Mouse (Mus musculus) thymus, postnatal 0 days (tissue): ENCODE results near the gene Cables2. TPM values are rescaled to one million over a fixed set of nuclear protein-coding genes. Genes with fewer than 3 reads are reported as not detected.

ENCODE experiments used
- microRNA-seq: library from miRNA; unstranded; fragments of <30 nt; microRNA quantifications from one replicate; pipeline ENCODE4, GENCODE M21; 2016; ENCODE audit warnings: borderline number of aligned reads
- polyA plus RNA-seq: library from polyadenylated mRNA; unstranded; fragments of >200 nt; fragmentation: Nextera tagmentation; extraction: Ambion mirVana; gene quantifications from 2 replicates; pipeline ENCODE4 v1.2.1, GENCODE M21; 2015

The Cables2 gene
- polyA plus RNA-seq, 1 experiment from 2014 or later: 7.1 TPM

Small RNA genes within 50 kb of the gene (microRNA-seq; reads per million reads assigned to microRNA genes)
- gene Mir3091: 1.2 reads per million

Other genes with a start within 250 kb of the Cables2 start
- 10.0 and 10.7 TPM in 2 replicates for gene Lsm14b, start 248.5 kb downstream of the Cables2 start, polyA plus RNA-seq
- 747 and 765 TPM in 2 replicates for gene Psma7, start 231.1 kb downstream of the Cables2 start, polyA plus RNA-seq
- 2.6 and 2.9 TPM in 2 replicates for gene Ss18l1, start 231.0 kb downstream of the Cables2 start, polyA plus RNA-seq
- 25.6 and 25.9 TPM in 2 replicates for gene Mtg2, start 202.9 kb downstream of the Cables2 start, polyA plus RNA-seq
- gene Hrh3, start 169.0 kb downstream of the Cables2 start, polyA plus RNA-seq: 0.46 and 0.49 TPM in 2 replicates
- gene Osbpl2, start 154.2 kb downstream of the Cables2 start, polyA plus RNA-seq: 26.5 and 27.3 TPM in 2 replicates
- gene Adrm1, start 102.0 kb downstream of the Cables2 start, polyA plus RNA-seq: 195 TPM in 2 replicates
- gene Lama5, start 47.6 kb downstream of the Cables2 start, polyA plus RNA-seq: 4.8 and 6.6 TPM in 2 replicates
- gene Rps21, start 16.1 kb downstream of the Cables2 start, polyA plus RNA-seq: 928 and 961 TPM in 2 replicates
- 0.05 TPM in 1 of 2 replicates, not detected in the other for gene Rbbp8nl, start 16.4 kb upstream of the Cables2 start, polyA plus RNA-seq
- not detected in 2 replicates for gene Gata5, start 61.2 kb upstream of the Cables2 start, polyA plus RNA-seq
- gene Slco4a1, start 182.7 kb upstream of the Cables2 start, polyA plus RNA-seq: 8.1 and 8.9 TPM in 2 replicates
- 0.04 and 0.10 TPM in 2 replicates for gene Ntsr1, start 226.5 kb upstream of the Cables2 start, polyA plus RNA-seq